Mouse (Mus musculus) lung, postnatal 0 days (tissue): ENCODE measurements around the gene Smyd2.

ENCODE experiments used
- CTCF ChIP-seq: IDR thresholded peaks from 2 replicates; pipeline ENCODE4 v1.5.1; 2016; ENCODE audit warnings: antibody characterized with exemption, mild to moderate bottlenecking
- EP300 ChIP-seq: IDR thresholded peaks from 2 replicates; pipeline ENCODE4 v1.6.1; 2016; ENCODE audit warnings: antibody characterized with exemption, mild to moderate bottlenecking, control low read depth

DNA sequence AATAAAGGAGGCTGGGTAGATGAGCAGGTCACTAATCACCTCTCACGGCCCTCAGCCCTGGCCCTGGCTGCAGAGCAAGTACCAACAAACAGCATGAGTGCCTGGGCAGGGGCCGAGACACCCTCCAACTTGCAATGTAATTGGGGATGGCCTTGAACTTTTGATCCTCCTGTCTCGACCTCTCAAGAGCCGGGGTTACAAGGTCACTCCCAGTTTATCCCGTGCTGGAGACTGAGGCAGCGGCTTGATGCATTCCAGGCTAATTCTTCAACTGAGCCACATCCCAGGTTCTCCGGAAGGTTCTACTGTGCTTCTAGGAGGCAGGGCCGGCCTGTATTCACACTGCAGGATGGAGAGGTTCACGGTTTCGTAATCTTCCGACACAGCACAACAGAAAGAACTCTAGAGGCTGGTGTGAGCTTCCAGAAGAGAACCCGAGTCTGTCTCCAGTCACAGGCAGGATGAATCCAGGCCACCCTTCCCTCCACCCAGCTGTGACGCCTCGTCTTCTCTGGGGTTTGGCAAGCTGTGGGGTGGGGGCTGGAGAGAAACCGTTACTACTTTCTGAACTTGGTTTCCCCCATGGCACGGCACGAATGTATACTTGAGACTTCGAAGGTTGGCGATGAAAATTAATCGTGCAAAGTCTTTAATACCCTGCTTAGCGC, 8.9 kb downstream of the Smyd2 start:
- TF ChIP-seq CTCF (no peak), EP300 (no peak)
